Mouse (Mus musculus): ENCODE measurements around the gene Slc22a27. TPM values are rescaled to one million over a fixed set of nuclear protein-coding genes. Genes with fewer than 3 reads are reported as not detected.
"Not testable (repeated sequence)": the region's sequence is repeated elsewhere in the genome, so short reads cannot be mapped to it uniquely, and the experiment has no call there.

Gene Slc22a27
- not detected in 2 replicates for polyA plus RNA-seq (2015; fragmentation: Nextera tagmentation; extraction: Ambion mirVana)

GRCm38 (mm10) chr19:7965927-7966326, at the start of gene Slc22a27:
TSS of gene Slc22a27 (minus strand) at chr19:7966027.
- H3K4me3 ChIP-seq (replicated peaks); ATAC-seq (ENCODE audit: insufficient number of reproducible peaks, low FRiP score, low TSS enrichment, low read depth); H3K4me1 ChIP-seq; H3K9ac ChIP-seq; H3K27ac ChIP-seq (replicated peaks); H3K9me3 ChIP-seq (replicated peaks); H3K36me3 ChIP-seq; H3K4me2 ChIP-seq (replicated peaks); H3K27me3 ChIP-seq: not testable (repeated sequence)
- 70% methylated on average over 5 of the region's 5 CpGs for WGBS

- not testable (repeated sequence) for H3K27me3 ChIP-seq; H3K27ac ChIP-seq (replicated peaks); H3K9me3 ChIP-seq (replicated peaks); H3K9ac ChIP-seq; H3K36me3 ChIP-seq; ATAC-seq (ENCODE audit: insufficient number of reproducible peaks, low FRiP score, low TSS enrichment, low read depth); H3K4me3 ChIP-seq (replicated peaks); H3K4me1 ChIP-seq; H3K4me2 ChIP-seq (replicated peaks)
- 91% methylated on average over 9 of the region's 9 CpGs for WGBS
Measured at GRCm38 (mm10) chr19:8011596-8011995, 45.8 kb upstream of the Slc22a27 start.

- not testable (repeated sequence) for ATAC-seq (ENCODE audit: insufficient number of reproducible peaks, low FRiP score, low TSS enrichment, low read depth); H3K4me3 ChIP-seq (replicated peaks)
Measured at GRCm38 (mm10) chr19:8009086-8009485, 43.3 kb upstream of the Slc22a27 start.

GRCm38 (mm10) chr19:7968703-7969102, 2.9 kb upstream of the Slc22a27 start:
- Histone ChIP-seq H3K4me1 (no peaks in the 10 kb centered on the region), H3K27me3 (no peaks in the 10 kb centered on the region), H3K9ac (no peak overlapping the region), H3K4me3 (replicated peaks) (no peak overlapping the region), H3K27ac (replicated peaks) (no peak overlapping the region), H3K4me2 (replicated peaks) (no peak overlapping the region), H3K36me3 (no peaks in the 10 kb centered on the region), H3K9me3 (replicated peaks) (no peaks in the 10 kb centered on the region)
- ATAC-seq (ENCODE audit: insufficient number of reproducible peaks, low FRiP score, low TSS enrichment, low read depth), result no peak
- WGBS, result 67% methylated on average over 2 of the region's 2 CpGs

More at GRCm38 (mm10) chr19:8009086-8009485, 43.3 kb upstream of the Slc22a27 start:
- H3K9me3 ChIP-seq (replicated peaks); H3K4me2 ChIP-seq (replicated peaks); H3K36me3 ChIP-seq; H3K9ac ChIP-seq; H3K4me1 ChIP-seq; H3K27ac ChIP-seq (replicated peaks); H3K27me3 ChIP-seq: not testable (repeated sequence)
- 91% methylated on average over 6 of the region's 6 CpGs for WGBS

GRCm38 (mm10) chr19:7966550-7966949, 723 bp upstream of the Slc22a27 start:
- H3K4me1 ChIP-seq; H3K9me3 ChIP-seq (replicated peaks); H3K27me3 ChIP-seq; H3K9ac ChIP-seq; H3K4me3 ChIP-seq (replicated peaks); H3K36me3 ChIP-seq; ATAC-seq (ENCODE audit: insufficient number of reproducible peaks, low FRiP score, low TSS enrichment, low read depth); H3K4me2 ChIP-seq (replicated peaks); H3K27ac ChIP-seq (replicated peaks): not testable (repeated sequence)
- WGBS, result 59% methylated on average over 1 of the region's 1 CpGs

- not testable (repeated sequence) for H3K36me3 ChIP-seq; H3K4me2 ChIP-seq (replicated peaks); H3K27ac ChIP-seq (replicated peaks); ATAC-seq (ENCODE audit: insufficient number of reproducible peaks, low FRiP score, low TSS enrichment, low read depth); H3K27me3 ChIP-seq; H3K4me1 ChIP-seq; H3K9me3 ChIP-seq (replicated peaks); H3K9ac ChIP-seq; H3K4me3 ChIP-seq (replicated peaks)
- 88% methylated on average over 18 of the region's 18 CpGs for WGBS
Measured at GRCm38 (mm10) chr19:7939391-7939790, 26.4 kb downstream of the Slc22a27 start.

- H3K36me3 ChIP-seq, result no peaks in the 10 kb centered on the region
- WGBS, result 78% methylated on average over 1 of the region's 1 CpGs
- H3K4me1 ChIP-seq, result no peaks in the 10 kb centered on the region
- H3K4me3 ChIP-seq (replicated peaks), result no peak overlapping the region
- ATAC-seq (ENCODE audit: insufficient number of reproducible peaks, low FRiP score, low TSS enrichment, low read depth), result no peak
- no peak overlapping the region for H3K4me2 ChIP-seq (replicated peaks)
- no peaks in the 10 kb centered on the region for H3K27me3 ChIP-seq
- H3K9me3 ChIP-seq (replicated peaks), result no peaks in the 10 kb centered on the region
- H3K9ac ChIP-seq, result no peak overlapping the region
- no peak overlapping the region for H3K27ac ChIP-seq (replicated peaks)
Measured at GRCm38 (mm10) chr19:7876626-7877025, 89.2 kb downstream of the Slc22a27 start.

- H3K27ac ChIP-seq (replicated peaks), result no peak overlapping the region
- WGBS, result 64% methylated on average over 2 of the region's 2 CpGs
Measured at GRCm38 (mm10) chr19:7829851-7830250, 136.0 kb downstream of the Slc22a27 start.

More at GRCm38 (mm10) chr19:7829851-7830250, 136.0 kb downstream of the Slc22a27 start:
- Histone ChIP-seq H3K4me3 (replicated peaks) (no peak overlapping the region), H3K9ac (no peak overlapping the region), H3K36me3 (no peaks in the 10 kb centered on the region), H3K4me2 (replicated peaks) (no peak overlapping the region), H3K4me1 (no peaks in the 10 kb centered on the region), H3K27me3 (no peaks in the 10 kb centered on the region), H3K9me3 (replicated peaks) (no peaks in the 10 kb centered on the region; the same call in 1 of the 2 replicates)
- no peak for ATAC-seq (ENCODE audit: insufficient number of reproducible peaks, low FRiP score, low TSS enrichment, low read depth)

Small RNA genes lying within 50 kb of the gene (microRNA-seq; reads per million reads assigned to microRNA genes)
- not detected for gene Gm24951 (ENCODE audit: borderline number of aligned reads)

Other genes with a start within 250 kb of the Slc22a27 start
- not detected in 2 replicates for gene Slc22a26, start 163.4 kb downstream of the Slc22a27 start, polyA plus RNA-seq (2015; fragmentation: Nextera tagmentation; extraction: Ambion mirVana)
- gene Slc22a28, start 166.0 kb upstream of the Slc22a27 start, polyA plus RNA-seq (2015; fragmentation: Nextera tagmentation; extraction: Ambion mirVana), result not detected in 2 replicates

Measured in embryonic facial prominence, embryonic 15.5 days (tissue).